Mouse (Mus musculus) hindbrain, postnatal 0 days (tissue): ENCODE measurements around the gene Mprip. TPM values are rescaled to one million over a fixed set of nuclear protein-coding genes. Genes with fewer than 3 reads are reported as not detected.
"Not testable (repeated sequence)": the region's sequence is repeated elsewhere in the genome, so short reads cannot be mapped to it uniquely, and the experiment has no call there.

ENCODE experiments used
- ATAC-seq: fragments of 200-750 bp; cut with Nextera tagmentation; 2 replicates; pipeline ENCODE4 v1.8.0; 2017; ENCODE audit warnings: mild to moderate bottlenecking, moderate TSS enrichment, moderate library complexity
- DNase-seq: peaks from one replicate; pipeline ENCODE4 v3.0.0-alpha.2; 2015; ENCODE audit warnings: low spot score
- H3K27ac ChIP-seq: fragments of 300-500 bp; sonication (generic); 2 replicates; pipeline ENCODE4 v1.5.1; 2014; ENCODE audit warnings: mild to moderate bottlenecking
- H3K27me3 ChIP-seq: fragments of 300-500 bp; sonication (generic); 2 replicates; pipeline ENCODE4 v1.6.1; 2014; ENCODE audit warnings: low read length, mixed read lengths; ENCODE audit not compliant: insufficient read depth
- H3K36me3 ChIP-seq: fragments of 300-500 bp; sonication (generic); 2 replicates; pipeline ENCODE4 v1.6.1; 2014; ENCODE audit warnings: low read length, mixed read lengths; ENCODE audit not compliant: insufficient read depth
- H3K4me1 ChIP-seq: fragments of 300-500 bp; sonication (generic); 2 replicates; pipeline ENCODE4 v1.6.1; 2014; ENCODE audit warnings: antibody characterized with exemption, low read length, mixed read lengths; ENCODE audit not compliant: insufficient read depth
- H3K4me2 ChIP-seq: fragments of 300-500 bp; sonication (generic); 2 replicates; pipeline ENCODE4 v1.6.1; 2014; ENCODE audit warnings: low read depth, mild to moderate bottlenecking, low read length, moderate library complexity, mixed read lengths
- H3K4me3 ChIP-seq: fragments of 300-500 bp; sonication (generic); 2 replicates; pipeline ENCODE4 v1.5.1; 2014; ENCODE audit warnings: low read length
- H3K9ac ChIP-seq: fragments of 300-500 bp; sonication (generic); replicated peaks from 2 replicates; pipeline ENCODE4 v1.6.1; 2014; ENCODE audit warnings: mild to moderate bottlenecking, low read length, moderate library complexity, mixed read lengths
- H3K9me3 ChIP-seq: fragments of 300-500 bp; sonication (generic); 2 replicates; pipeline ENCODE4 v1.6.1; 2016; ENCODE audit warnings: low read length, mixed read lengths
- CTCF ChIP-seq: IDR thresholded peaks from 2 replicates; pipeline ENCODE4 v1.5.1; 2016; ENCODE audit warnings: antibody characterized with exemption, control low read depth, low read depth
- WGBS: fragments of 180-500 bp; shearing (Covaris S2); extraction: QIAGEN DNeasy Blood & Tissue Kit; methylation state at CpG from one replicate; pipeline ENCODE4 v1.1.7; 2014; 5-methylcytosine and 5-hydroxymethylcytosine counted together
- polyA plus RNA-seq: library from polyadenylated mRNA; unstranded; fragments of >200 nt; fragmentation: Nextera tagmentation; extraction: Ambion mirVana; gene quantifications from 2 replicates; pipeline ENCODE4 v1.2.1, GENCODE M21; 2015
- total RNA-seq: library from RNA; depleted of rRNA; stranded (reverse); fragments of >200 nt; gene quantifications from 2 replicates; pipeline ENCODE4 v1.2.3, GENCODE M21; 2014

The Mprip gene
- total and polyA plus RNA-seq, 2 experiments from 2014 or later = 57.8 to 149 TPM

DNA sequence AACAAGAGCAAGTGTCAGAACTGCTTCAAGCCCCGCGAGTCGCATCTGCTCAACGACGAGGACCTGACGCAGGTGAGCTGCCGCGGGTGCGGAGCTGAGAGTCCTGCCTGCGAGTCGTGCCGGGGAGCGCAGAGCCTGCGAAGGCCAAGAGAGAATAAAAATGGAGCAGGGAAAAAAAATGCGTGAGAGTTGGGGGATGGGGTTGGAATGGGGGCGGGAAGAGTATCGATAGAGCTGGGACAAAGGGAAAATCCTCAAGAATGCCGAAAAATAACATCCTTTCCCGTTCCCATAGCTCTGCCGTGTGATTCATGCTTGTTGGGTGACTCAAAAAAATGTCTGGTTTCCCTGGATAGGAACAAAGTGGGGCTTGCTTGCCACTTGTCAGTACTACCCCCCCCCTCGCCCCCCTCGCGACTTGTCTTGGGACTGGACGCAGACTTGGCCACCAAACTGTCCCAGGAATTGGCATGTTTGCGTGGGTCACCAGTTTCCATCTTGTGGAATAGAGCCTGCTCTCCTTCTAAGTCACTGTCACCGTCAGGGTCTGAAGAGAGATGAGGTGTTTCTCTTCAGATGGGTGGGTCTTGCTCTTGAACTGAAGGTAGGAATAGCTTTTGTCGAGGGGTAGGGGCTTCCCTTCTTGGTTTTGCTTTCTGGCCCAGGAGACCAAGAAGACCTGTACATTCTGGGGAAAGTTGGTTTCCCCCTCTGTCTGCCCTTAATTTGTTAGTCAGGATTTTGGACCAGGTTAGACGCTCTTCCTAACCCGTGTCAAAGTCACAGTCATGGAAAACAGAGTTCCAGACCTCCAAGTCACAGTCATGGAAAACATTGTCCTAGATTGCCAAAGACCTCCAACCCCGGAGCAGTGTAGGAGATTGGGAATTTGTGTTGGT lies 2.0 kb downstream of the Mprip start:
- no peak for TF ChIP-seq CTCF
- 3% methylated on average over 29 of the region's 30 CpGs for WGBS
- Histone ChIP-seq H3K9ac (peak overlapping the region; percentile 76), H3K36me3 (no peaks in the 10 kb centered on the region), H3K27ac (peak overlapping the region; percentile 92), H3K27me3 (no peaks in the 10 kb centered on the region), H3K4me3 (peak overlapping the region; percentile 74), H3K9me3 (no peaks in the 10 kb centered on the region), H3K4me1 (peaks cover 24% of the 10 kb centered on the region), H3K4me2 (peak overlapping the region; percentile 83)
- peak; percentile 33 for DNase-seq
- no peak for ATAC-seq

DNA sequence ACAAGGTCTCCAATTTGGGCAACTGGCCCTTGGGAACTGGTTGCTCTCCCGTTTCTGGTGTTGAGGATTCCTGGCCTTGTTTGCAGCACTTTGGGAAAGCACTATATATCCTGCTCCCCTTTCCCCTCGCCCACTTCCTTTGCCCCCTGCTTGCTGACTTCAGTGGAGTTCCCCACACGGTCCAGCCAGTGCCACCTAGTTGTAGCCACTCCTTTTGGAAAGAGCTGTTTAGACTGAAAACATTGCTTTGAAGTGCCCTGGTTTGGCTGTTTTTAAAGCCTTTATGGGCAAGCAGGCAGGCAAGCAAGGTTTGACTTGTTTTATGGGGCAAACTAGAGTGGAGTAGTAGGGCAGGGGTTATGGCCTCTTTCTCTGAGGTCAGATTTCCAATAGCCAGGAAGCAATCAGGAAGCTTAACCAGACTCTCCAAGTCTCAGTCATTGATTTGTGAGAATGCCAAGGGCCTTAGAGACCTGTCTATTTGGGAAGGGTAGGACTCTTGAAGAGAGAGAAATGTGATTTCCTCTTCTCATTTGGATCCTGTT lies 2.7 kb downstream of the Mprip start:
- no peaks in the 10 kb centered on the region for H3K27me3 ChIP-seq
- 12% methylated on average over 3 of the region's 3 CpGs for WGBS
- DNase-seq (no peak), ATAC-seq (no peak)
- H3K9ac ChIP-seq = peak overlapping the region; percentile 76
- no peak for TF ChIP-seq CTCF
- peak overlapping the region; percentile 83 for H3K4me2 ChIP-seq
- no peaks in the 10 kb centered on the region for H3K36me3 ChIP-seq
- H3K4me1 ChIP-seq = peaks cover 24% of the 10 kb centered on the region
- H3K4me3 ChIP-seq = peak overlapping the region; percentile 74
- H3K27ac ChIP-seq = peak overlapping the region; percentile 92; the same call in 1 of the 2 replicates
- H3K9me3 ChIP-seq = no peaks in the 10 kb centered on the region

DNA sequence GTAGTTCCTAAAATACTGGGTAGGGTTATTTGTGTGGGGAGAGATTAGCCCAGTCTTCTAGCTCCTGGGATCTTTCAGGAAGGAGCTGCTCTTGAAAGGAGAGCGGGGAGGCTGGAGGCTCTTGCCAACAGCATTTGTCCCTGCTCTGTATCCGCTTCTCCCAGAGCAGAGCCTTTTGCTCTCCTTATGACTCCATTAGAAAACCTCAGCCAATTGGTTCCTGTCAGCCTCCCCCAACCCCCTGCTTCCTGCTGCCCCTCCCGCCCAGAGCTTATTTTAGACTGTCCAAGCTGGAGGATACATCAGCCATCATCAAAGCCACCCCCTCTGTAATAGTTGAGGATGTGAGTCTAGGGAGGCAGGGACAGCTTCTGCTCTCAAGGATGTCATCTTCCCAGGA lies 3.7 kb downstream of the Mprip start:
- H3K4me2 ChIP-seq = peak overlapping the region; percentile 83
- H3K27ac ChIP-seq = peak overlapping the region; percentile 92; the same call in 1 of the 2 replicates
- H3K27me3 ChIP-seq = no peaks in the 10 kb centered on the region
- WGBS = 23% methylated on average over 3 of the region's 3 CpGs
- DNase-seq = peak; percentile 56
- H3K9ac ChIP-seq = 0 out of 2 replicates have a peak overlapping the region, but pooled peaks have one; percentile 18
- no peaks in the 10 kb centered on the region for H3K36me3 ChIP-seq
- H3K9me3 ChIP-seq = no peaks in the 10 kb centered on the region
- ATAC-seq = no peak
- TF ChIP-seq CTCF = no peak
- peak overlapping the region; percentile 74; the same call in 1 of the 2 replicates for H3K4me3 ChIP-seq
- H3K4me1 ChIP-seq = peaks cover 24% of the 10 kb centered on the region

DNA sequence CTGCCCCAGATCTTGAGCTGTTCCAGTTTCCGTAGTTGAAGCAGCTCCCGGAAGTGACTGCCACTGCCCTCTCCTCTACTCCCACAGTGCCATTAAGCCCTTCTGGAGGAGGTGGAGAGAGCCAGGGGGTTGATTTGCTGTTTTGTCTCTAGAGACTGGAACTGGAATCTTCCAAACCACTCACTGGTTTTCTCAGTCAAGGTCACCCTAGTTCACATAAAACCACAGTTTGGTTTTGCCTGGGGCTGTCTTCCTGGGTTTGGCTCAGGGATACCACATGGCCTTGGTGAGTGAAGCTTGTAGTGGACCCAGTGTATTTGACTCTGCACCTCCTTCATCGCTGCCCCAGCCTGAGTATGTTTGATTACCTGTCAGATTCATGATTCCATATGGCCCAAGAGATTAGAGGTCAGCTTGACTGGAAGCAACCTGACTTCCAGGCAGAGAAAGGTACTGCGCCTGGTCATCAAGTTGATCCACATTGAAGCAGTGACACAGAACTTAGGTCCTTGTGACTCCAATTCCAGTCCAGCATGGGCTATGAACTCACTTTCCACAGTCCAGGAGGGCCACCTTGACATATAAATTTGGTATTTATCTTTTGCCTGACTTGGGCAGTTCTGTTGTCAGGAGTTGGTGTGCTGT lies 10.1 kb downstream of the Mprip start:
- H3K27ac ChIP-seq = no peak overlapping the region
- no peak overlapping the region for H3K9ac ChIP-seq
- H3K36me3 ChIP-seq = no peaks in the 10 kb centered on the region
- WGBS = 81% methylated on average over 4 of the region's 4 CpGs
- no peak overlapping the region for H3K4me3 ChIP-seq
- H3K4me1 ChIP-seq = no peaks in the 10 kb centered on the region
- H3K27me3 ChIP-seq = no peaks in the 10 kb centered on the region
- no peak for ATAC-seq
- no peak for TF ChIP-seq CTCF
- no peaks in the 10 kb centered on the region for H3K9me3 ChIP-seq
- no peak overlapping the region for H3K4me2 ChIP-seq
- DNase-seq = no peak

DNA sequence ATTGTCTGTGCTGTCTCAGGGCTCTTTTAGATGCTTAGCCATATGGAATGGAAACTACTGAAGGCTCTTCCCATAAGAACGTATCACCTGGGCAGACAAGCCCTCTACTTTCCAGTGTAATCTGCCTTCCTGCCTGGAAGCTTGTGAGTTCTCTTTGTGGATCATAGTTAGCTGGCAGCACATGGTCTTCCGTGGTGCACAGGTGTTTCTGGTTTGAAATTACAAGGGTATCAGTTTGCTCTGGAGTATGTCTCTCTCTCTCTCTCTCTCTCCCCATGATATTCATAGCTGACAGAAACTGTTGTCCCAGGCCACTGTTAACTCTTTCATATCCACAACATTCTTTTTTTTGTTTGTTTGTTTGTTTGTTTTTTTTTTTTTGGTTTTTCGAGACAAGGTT lies 12.9 kb downstream of the Mprip start:
- Histone ChIP-seq H3K27ac (no peak overlapping the region), H3K4me2 (no peak overlapping the region), H3K36me3 (no peaks in the 10 kb centered on the region), H3K9me3 (no peaks in the 10 kb centered on the region), H3K27me3 (no peaks in the 10 kb centered on the region), H3K9ac (no peak overlapping the region), H3K4me3 (no peak overlapping the region), H3K4me1 (no peaks in the 10 kb centered on the region)
- no peak for DNase-seq
- ATAC-seq = no peak
- TF ChIP-seq CTCF = no peak
- 89% methylated on average over 3 of the region's 3 CpGs for WGBS

DNA sequence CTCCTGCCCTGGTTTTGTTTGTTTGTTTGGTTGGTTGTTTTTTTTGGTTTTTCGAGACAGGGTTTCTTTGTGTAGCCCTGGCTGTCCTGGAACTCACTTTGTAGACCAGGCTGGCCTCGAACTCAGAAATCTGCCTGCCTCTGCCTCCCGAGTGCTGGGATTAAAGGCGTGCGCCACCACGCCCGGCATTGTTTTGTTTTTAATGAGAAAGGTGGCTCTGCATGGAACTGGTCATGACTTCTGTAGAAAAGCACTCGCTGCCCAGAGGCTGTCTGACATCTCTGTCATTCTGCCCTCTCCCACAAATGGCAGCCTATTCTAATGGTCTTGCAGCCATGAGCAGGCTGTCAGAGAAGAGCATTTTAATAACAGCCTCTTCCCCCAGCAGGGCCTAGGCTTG lies 13.6 kb downstream of the Mprip start:
- H3K36me3 ChIP-seq, H3K9ac ChIP-seq, H3K4me2 ChIP-seq, H3K27ac ChIP-seq, H3K4me1 ChIP-seq, DNase-seq, H3K9me3 ChIP-seq, ATAC-seq, H3K27me3 ChIP-seq, H3K4me3 ChIP-seq: not testable (repeated sequence)
- 96% methylated on average over 8 of the region's 8 CpGs for WGBS
